32 mouse cellular contexts compared by ENCODE assay signal in the genomic region with DNA sequence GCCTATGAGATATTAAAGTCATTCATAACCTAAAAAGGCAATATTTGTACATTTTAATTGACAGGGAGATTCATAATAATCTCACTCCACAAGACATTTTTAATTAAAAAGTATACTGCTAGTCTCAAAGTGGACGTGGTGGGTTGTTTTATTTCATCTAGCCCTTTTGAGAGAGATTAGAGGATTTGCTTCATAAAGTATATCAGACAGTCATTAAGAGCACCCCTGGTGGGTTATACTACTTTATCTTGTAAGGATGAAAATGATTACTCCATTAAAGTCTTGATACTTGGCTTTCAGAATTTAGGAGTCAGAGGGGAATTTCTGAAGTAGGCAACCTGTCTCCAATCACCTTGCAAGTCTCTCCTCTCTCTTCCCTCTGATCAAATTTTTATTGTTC.
"Had no signal": no experiment of that assay in that cellular context is flagged by ENCODE, and none has a peak within 500 bp of the region (broad histone marks: within the 10 kb centered on the region; RNA-seq: fewer than 3 reads in every experiment).

No protein-coding gene starts in this region.

- H3K9me3 ChIP-seq: limb, embryonic 10.5 days; limb, embryonic 12.5 days; limb, embryonic 13.5 days; limb, embryonic 15.5 days; liver, embryonic 12.5 days; liver, embryonic 13.5 days; liver, embryonic 15.5 days; lung, embryonic 15.5 days; megakaryocyte, embryonic 14.5 days; midbrain, embryonic 10.5 days; midbrain, embryonic 12.5 days; midbrain, embryonic 13.5 days; midbrain, embryonic 15.5 days had no signal

- H3K9ac ChIP-seq: limb, embryonic 12.5 days; limb, embryonic 13.5 days; limb, embryonic 15.5 days; liver, embryonic 12.5 days; liver, embryonic 13.5 days; liver, embryonic 14.5 days; liver, embryonic 15.5 days; liver, postnatal 0 days; lung, embryonic 14.5 days; lung, embryonic 15.5 days; midbrain, embryonic 12.5 days; midbrain, embryonic 13.5 days; midbrain, embryonic 15.5 days had no signal

- ATAC-seq: liver, embryonic 12.5 days; liver, postnatal 0 days; lung, postnatal 0 days; midbrain, embryonic 13.5 days; midbrain, embryonic 15.5 days; midbrain, embryonic 16.5 days had no signal

- H3K4me3 ChIP-seq: left cerebral cortex, adult 2 months; limb, embryonic 10.5 days; limb, embryonic 12.5 days; limb, embryonic 13.5 days; limb, embryonic 15.5 days; liver, embryonic 12.5 days; liver, embryonic 13.5 days; liver, embryonic 15.5 days; lung, embryonic 15.5 days; megakaryocyte, embryonic 14.5 days; midbrain, embryonic 10.5 days; midbrain, embryonic 12.5 days; midbrain, embryonic 13.5 days; midbrain, embryonic 15.5 days; myocyte had no signal

- H3K36me3 ChIP-seq: limb, embryonic 10.5 days; limb, embryonic 12.5 days; limb, embryonic 13.5 days; limb, embryonic 15.5 days; liver, embryonic 12.5 days; liver, embryonic 13.5 days; liver, embryonic 15.5 days; lung, embryonic 15.5 days; midbrain, embryonic 10.5 days; midbrain, embryonic 12.5 days; midbrain, embryonic 13.5 days; midbrain, embryonic 15.5 days had no signal

- DNase-seq: left cerebral cortex, postnatal 4 days; liver; liver, embryonic 13.5 days; liver, postnatal 0 days; lung, adult 18-20 months; lung, adult 2 months; lung, embryonic 14.5 days; lung, postnatal 10 days; lung, postnatal 14 days; lung, postnatal 36 days; lung, postnatal 4 days; midbrain, embryonic 14.5 days had no signal

- H3K4me2 ChIP-seq: limb, embryonic 12.5 days; limb, embryonic 13.5 days; limb, embryonic 15.5 days; liver, embryonic 11.5 days; liver, embryonic 12.5 days; liver, embryonic 13.5 days; liver, embryonic 15.5 days; lung, embryonic 14.5 days; lung, embryonic 15.5 days; midbrain, embryonic 11.5 days; midbrain, embryonic 12.5 days; midbrain, embryonic 13.5 days; midbrain, embryonic 15.5 days had no signal

- H3K4me1 ChIP-seq: limb, embryonic 10.5 days; limb, embryonic 12.5 days; limb, embryonic 13.5 days; limb, embryonic 15.5 days; liver, embryonic 12.5 days; liver, embryonic 13.5 days; liver, embryonic 15.5 days; lung, embryonic 15.5 days; megakaryocyte, embryonic 14.5 days; midbrain, embryonic 10.5 days; midbrain, embryonic 12.5 days; midbrain, embryonic 13.5 days; midbrain, embryonic 15.5 days had no signal

- H3K27me3 ChIP-seq: limb, embryonic 12.5 days; limb, embryonic 13.5 days; limb, embryonic 15.5 days; liver, embryonic 12.5 days; liver, embryonic 13.5 days; liver, embryonic 15.5 days; lung, embryonic 15.5 days; megakaryocyte, embryonic 14.5 days; midbrain, embryonic 12.5 days; midbrain, embryonic 13.5 days; midbrain, embryonic 15.5 days had no signal

- H3K27ac ChIP-seq: left cerebral cortex, adult 2 months; limb, embryonic 10.5 days; limb, embryonic 12.5 days; limb, embryonic 13.5 days; limb, embryonic 15.5 days; liver, embryonic 12.5 days; liver, embryonic 13.5 days; liver, embryonic 14.5 days; liver, embryonic 15.5 days; lung, embryonic 15.5 days; macrophage; midbrain, embryonic 10.5 days; midbrain, embryonic 12.5 days; midbrain, embryonic 13.5 days; midbrain, embryonic 15.5 days had no signal
